Mouse (Mus musculus) G1E (cell line): Measurements from ENCODE around the gene Ddx1. TPM values are rescaled to one million over a fixed set of nuclear protein-coding genes. Genes with fewer than 3 reads are reported as not detected.
A peak's percentile ranks its signal among the peaks of the same experiment; 100 is the strongest.

Experiments used
- ATAC-seq: 2 replicates; pipeline ENCODE4 v1.8.0; 2016; ENCODE audit warnings: mild to moderate bottlenecking; ENCODE audit not compliant: insufficient number of reproducible peaks, poor library complexity, low FRiP score, severe bottlenecking; ENCODE audit errors: extremely low read depth
- DNase-seq: peaks from one replicate; pipeline ENCODE4 v3.0.0; 2012; ENCODE audit warnings: low spot score
- H3K27me3 ChIP-seq: 2 replicates; pipeline ENCODE4 v1.6.1; 2012; ENCODE audit warnings: mild to moderate bottlenecking, low read length, inconsistent platforms; ENCODE audit not compliant: insufficient read depth
- H3K36me3 ChIP-seq: replicated peaks from 2 replicates; pipeline ENCODE3; 2012; ENCODE audit warnings: mild to moderate bottlenecking, inconsistent platforms
- H3K4me1 ChIP-seq: 2 replicates; pipeline ENCODE4 v1.6.1; 2012; ENCODE audit warnings: low read depth, low read length, inconsistent platforms, mixed read lengths; ENCODE audit not compliant: insufficient read depth
- H3K4me3 ChIP-seq: 2 replicates; pipeline ENCODE4 v1.5.1; 2012; ENCODE audit warnings: low read depth, mild to moderate bottlenecking, inconsistent platforms, low read length, moderate library complexity, mixed read lengths
- H3K9me3 ChIP-seq: replicated peaks from 2 replicates; pipeline ENCODE4 v1.6.1; 2012; ENCODE audit warnings: inconsistent platforms
- CTCF ChIP-seq: IDR thresholded peaks from 2 replicates; pipeline ENCODE4 v1.5.1; 2012; ENCODE audit warnings: low read depth, low read length, inconsistent platforms, mixed read lengths
- GATA1 ChIP-seq: IDR thresholded peaks from 2 replicates; pipeline ENCODE4 v1.6.1; 2012; ENCODE audit warnings: borderline replicate concordance, low read length, inconsistent platforms, mixed read lengths
- GATA2 ChIP-seq: IDR thresholded peaks from 2 replicates; pipeline ENCODE4 v1.6.1; 2012; ENCODE audit warnings: low read depth, low read length, inconsistent platforms, borderline replicate concordance
- POLR2AphosphoS5 ChIP-seq: IDR thresholded peaks from 2 replicates; pipeline ENCODE4 v1.6.1; 2012; ENCODE audit warnings: low read depth, low read length, inconsistent platforms; ENCODE audit not compliant: insufficient replicate concordance
- TAL1 ChIP-seq: conservative IDR thresholded peaks from 2 replicates; pipeline ENCODE4 v1.6.1; 2012; ENCODE audit warnings: low read depth, low read length, inconsistent platforms, mixed read lengths
- polyA plus RNA-seq: library from polyadenylated mRNA; stranded (reverse); fragments of >175 nt; gene quantifications from 2 replicates; pipeline ENCODE4 v1.2.3, GENCODE M21; 2012
- total RNA-seq, 2 experiments: library from RNA; stranded (forward) in 1 of 2; stranded (reverse) in 1 of 2; fragments of 200-1000 nt in 1 of 2; fragments of >200 nt in 1 of 2; fragmentation: Nextera tagmentation in 1 of 2; gene quantifications; 2 replicates each; pipeline ENCODE4 v1.2.3; 2014 to 2017

Gene Ddx1
- total and polyA plus RNA-seq, 3 experiments: 7.0 to 181 (median 138) TPM

DNA sequence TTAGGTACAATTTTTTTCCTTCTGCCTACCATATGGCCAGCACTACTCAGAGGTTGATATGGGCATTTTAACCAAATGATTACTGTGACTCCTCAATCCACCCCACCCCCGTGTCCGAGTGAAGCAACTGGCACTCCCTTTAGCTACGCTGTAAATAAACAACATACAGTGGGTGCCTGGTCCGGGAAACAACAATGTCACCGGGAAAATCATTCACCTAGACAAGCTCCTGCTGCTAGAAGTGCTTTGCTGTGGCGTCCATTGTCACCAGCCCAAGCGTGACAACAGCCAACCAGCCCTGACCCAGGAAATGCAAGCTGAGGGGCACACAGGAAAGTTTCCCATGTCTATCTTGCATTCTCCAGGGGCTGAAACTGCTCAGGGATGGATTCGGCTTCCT lies 66.8 kb downstream of the Ddx1 start:
- Histone ChIP-seq H3K36me3 (no peaks in the 10 kb centered on the region), H3K4me3 (no peak overlapping the region), H3K4me1 (peaks cover 65% of the 10 kb centered on the region), H3K27me3 (peaks cover 2% of the 10 kb centered on the region; the same call in 1 of the 2 replicates), H3K9me3 (no peaks in the 10 kb centered on the region)
- TF ChIP-seq GATA1 (no peak), GATA2 (no peak), POLR2AphosphoS5 (no peak), CTCF (no peak), TAL1 (no peak)
- DNase-seq: no peak
- no peak for ATAC-seq

DNA sequence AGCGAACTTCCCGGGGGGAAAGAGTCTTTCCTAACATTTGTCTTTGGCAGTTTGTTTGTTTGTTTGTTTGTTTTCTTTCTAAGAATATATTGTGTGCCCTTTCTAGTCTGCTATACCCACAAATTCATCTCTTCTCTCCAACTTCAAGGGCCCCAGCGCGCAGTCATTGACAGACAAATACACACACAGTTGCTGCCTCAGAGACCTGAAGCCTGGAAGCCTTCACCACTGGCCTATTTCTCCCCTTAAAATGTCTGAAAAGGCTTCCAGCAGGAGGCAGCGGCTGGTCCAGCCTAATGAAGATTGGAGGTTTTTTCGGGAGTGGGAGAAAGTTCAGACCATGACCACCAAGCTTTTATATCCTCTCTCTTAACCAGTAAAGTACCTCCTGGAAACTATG lies 67.3 kb downstream of the Ddx1 start:
- no peak for ATAC-seq
- no peak overlapping the region for H3K4me3 ChIP-seq
- H3K4me1 ChIP-seq: peaks cover 66% of the 10 kb centered on the region
- no peak for DNase-seq
- H3K36me3 ChIP-seq: no peaks in the 10 kb centered on the region
- H3K27me3 ChIP-seq: peaks cover 2% of the 10 kb centered on the region; the same call in 1 of the 2 replicates
- no peaks in the 10 kb centered on the region for H3K9me3 ChIP-seq
- no peak for TF ChIP-seq CTCF

DNA sequence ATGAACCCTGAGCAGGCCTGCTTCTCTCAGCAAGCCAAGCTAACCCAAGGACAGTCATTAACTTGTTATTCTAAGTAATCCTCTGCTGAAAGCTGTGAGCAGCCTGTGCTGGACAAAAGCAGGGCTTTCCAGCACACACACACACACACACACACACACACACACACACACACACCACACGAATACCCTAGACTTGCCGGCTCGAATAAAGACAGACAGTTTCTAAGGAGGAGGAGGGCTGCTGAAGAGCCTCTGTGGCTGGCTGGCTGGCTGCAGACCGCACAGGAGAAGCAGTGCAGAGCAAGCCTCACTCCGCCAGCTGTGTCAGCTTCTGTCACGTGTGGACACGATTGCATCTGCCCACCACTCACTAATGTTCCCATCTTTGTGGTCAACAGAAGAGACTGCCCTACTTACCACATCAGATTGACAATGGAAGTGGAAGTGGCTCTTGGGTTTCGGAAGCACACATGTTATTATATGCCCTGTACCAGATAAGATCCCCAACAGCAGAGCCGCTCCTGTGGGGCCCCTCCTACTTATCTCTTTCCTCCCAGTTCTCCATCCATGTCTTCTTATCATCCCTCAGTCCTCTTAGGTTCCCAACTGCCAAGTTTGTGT lies 68.2 kb downstream of the Ddx1 start:
- peak overlapping the region; percentile 58; the same call in 1 of the 2 replicates for H3K4me3 ChIP-seq
- TF ChIP-seq CTCF: no peak
- TF ChIP-seq TAL1: peak; percentile 50; the same call in 1 of the 2 replicates
- peaks cover 65% of the 10 kb centered on the region for H3K4me1 ChIP-seq
- ATAC-seq (peak; percentile 89), DNase-seq (peak; percentile 38)
- H3K36me3 ChIP-seq: no peaks in the 10 kb centered on the region
- no peaks in the 10 kb centered on the region for H3K9me3 ChIP-seq
- H3K27me3 ChIP-seq: peaks cover 2% of the 10 kb centered on the region; the same call in 1 of the 2 replicates

DNA sequence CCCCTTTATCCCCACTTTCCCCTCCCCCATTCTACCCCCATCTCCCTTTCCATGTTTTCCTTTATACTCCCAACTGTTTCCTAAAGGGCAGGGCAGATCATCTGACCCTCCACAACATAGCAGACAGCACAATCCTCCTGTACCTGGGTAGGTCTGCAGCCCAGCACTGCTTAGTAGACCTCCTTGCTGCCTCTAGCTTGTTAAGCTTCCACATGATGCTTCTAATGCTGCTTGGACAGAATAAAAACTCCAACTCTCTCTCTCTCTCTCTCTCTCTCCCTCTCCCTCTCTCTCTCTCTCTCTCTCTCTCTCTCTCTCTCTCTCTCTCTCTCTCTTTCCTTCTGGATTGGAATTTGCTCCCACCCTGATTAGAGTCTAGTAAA lies 68.7 kb downstream of the Ddx1 start:
- TF ChIP-seq POLR2AphosphoS5 (no peak), TAL1 (no peak), GATA2 (no peak), CTCF (no peak), GATA1 (no peak)
- H3K4me3 ChIP-seq: peak overlapping the region; percentile 58; the same call in 1 of the 2 replicates
- no peak for ATAC-seq
- H3K4me1 ChIP-seq: peaks cover 65% of the 10 kb centered on the region
- H3K36me3 ChIP-seq: no peaks in the 10 kb centered on the region
- H3K9me3 ChIP-seq: no peaks in the 10 kb centered on the region
- no peak for DNase-seq
- peaks cover 2% of the 10 kb centered on the region; the same call in 1 of the 2 replicates for H3K27me3 ChIP-seq

DNA sequence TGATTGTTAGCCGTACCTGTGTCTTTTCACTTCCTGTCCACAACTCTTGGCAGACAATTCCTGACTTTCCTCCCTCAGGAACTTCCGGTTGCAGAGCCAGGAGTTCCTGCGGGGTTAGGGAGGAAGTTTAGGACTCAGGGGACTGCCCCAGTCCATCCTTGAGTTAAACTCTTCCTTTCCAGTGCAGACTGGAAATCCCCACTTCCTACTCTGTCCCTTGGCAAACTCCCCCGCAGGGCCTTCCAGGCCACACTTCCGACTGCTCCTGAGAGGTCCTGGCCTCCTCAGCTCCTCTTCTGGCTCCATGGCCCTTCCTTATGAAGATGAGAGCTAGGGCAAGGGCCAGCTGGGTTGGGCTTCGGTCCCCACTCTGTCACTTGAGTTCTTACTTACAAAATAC lies 71.4 kb downstream of the Ddx1 start:
- no peak for TF ChIP-seq GATA2
- no peak for TF ChIP-seq GATA1
- no peak for TF ChIP-seq TAL1
- no peak for TF ChIP-seq CTCF
- no peak for TF ChIP-seq POLR2AphosphoS5
- Histone ChIP-seq H3K4me3 (no peak overlapping the region), H3K36me3 (no peaks in the 10 kb centered on the region), H3K4me1 (peaks cover 55% of the 10 kb centered on the region), H3K9me3 (no peaks in the 10 kb centered on the region), H3K27me3 (peaks cover 7% of the 10 kb centered on the region; the same call in 1 of the 2 replicates)
- ATAC-seq (no peak), DNase-seq (no peak)

DNA sequence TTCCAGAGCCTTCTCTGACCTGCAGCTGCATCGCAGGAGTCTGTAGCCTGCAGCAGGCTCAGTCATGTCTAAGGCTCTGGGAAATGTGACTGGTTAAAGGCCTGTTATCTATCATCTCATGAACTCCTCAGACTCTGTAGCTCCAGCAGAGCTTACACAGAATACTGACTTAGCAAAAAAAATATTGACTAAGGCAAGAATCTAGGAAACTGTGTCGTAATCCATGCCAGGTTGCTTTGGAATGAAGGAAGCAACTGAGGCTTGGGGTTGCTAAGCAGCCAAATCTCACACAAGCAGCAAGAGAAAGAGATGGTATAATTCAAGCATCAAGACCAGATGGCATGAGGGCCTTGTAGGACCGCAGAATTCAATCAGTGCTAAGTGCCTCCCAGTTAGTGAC lies 72.1 kb downstream of the Ddx1 start:
- TF ChIP-seq POLR2AphosphoS5: no peak
- TF ChIP-seq GATA1: no peak
- TF ChIP-seq TAL1: no peak
- no peak for TF ChIP-seq CTCF
- no peak for TF ChIP-seq GATA2
- no peaks in the 10 kb centered on the region for H3K36me3 ChIP-seq
- H3K9me3 ChIP-seq: no peaks in the 10 kb centered on the region
- no peak for ATAC-seq
- H3K4me3 ChIP-seq: no peak overlapping the region
- no peak for DNase-seq
- peaks cover 7% of the 10 kb centered on the region; the same call in 1 of the 2 replicates for H3K27me3 ChIP-seq
- peaks cover 49% of the 10 kb centered on the region for H3K4me1 ChIP-seq
